Mouse (Mus musculus) spleen, adult 2 months (tissue): ENCODE data around the gene Gm20388.
A peak's percentile ranks its signal among the peaks of the same experiment; 100 is the strongest.

ENCODE experiments used
- CTCF ChIP-seq: fragments of 200-500 bp; IDR thresholded peaks from 2 replicates; pipeline ENCODE4 v1.5.1; 2011; ENCODE audit warnings: mild to moderate bottlenecking, inconsistent platforms; ENCODE audit not compliant: insufficient read depth, insufficient read length, insufficient replicate concordance; ENCODE audit errors: extremely low read depth
- POLR2A ChIP-seq: fragments of 200-500 bp; IDR thresholded peaks from 2 replicates; pipeline ENCODE4 v1.6.1; 2011; ENCODE audit warnings: low read depth, low read length, inconsistent platforms

DNA sequence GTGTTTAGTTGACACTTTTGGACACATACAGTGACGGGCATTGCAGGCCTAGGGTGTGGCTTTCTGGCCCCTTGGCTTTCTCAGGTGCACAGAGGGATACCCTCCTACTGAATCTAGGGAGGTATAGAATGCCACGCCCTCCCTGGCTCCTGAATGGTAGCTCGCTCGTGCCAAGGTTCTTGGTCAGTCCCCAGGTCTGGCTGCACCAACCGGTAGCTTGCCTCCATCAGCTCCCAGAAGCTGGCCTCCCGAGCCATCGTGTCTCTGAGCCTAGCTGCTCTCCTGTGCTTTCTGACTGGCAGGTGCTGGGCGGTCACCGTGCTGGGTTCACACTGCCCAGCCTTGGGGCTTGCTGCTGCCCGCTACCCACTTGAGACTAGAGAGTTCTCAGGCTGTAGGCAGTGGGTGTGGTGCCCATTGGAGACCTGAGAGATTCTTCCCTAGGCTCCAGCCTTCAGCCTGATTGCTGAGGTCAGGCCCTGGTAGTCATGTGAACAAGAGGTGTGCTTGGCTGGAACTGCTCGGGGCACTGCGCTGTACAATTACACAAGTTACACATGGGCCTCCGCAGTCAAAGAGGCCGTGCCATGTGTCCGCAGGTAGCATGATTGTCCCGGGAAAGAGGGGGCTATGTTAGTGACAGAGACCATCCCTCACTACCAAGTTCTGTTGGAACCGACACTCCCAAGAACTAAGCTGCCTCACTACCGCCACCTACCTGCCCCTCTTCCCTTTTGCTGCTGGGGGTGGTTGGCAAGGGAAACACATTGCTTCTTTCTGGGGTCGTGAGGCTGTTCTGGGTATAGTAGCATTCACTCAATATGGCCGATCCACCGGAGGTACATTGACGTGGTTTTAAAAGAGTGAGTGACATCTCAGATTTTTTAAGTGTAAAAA, 651.1 kb downstream of the Gm20388 start:
- TF ChIP-seq CTCF (peak; percentile 26; the same call in 1 of the 2 replicates), POLR2A (no peak)
